Mouse (Mus musculus) kidney, postnatal 0 days (tissue): ENCODE data around the gene Ptpn9. TPM values are rescaled to one million over a fixed set of nuclear protein-coding genes. Genes with fewer than 3 reads are reported as not detected.

Experiments
- ATAC-seq: fragments of 200-750 bp; cut with Nextera tagmentation; replicated peaks from 2 replicates; pipeline ENCODE4 v1.8.0; 2017; ENCODE audit warnings: low read depth, moderate number of reproducible peaks, moderate TSS enrichment, moderate library complexity; ENCODE audit not compliant: low FRiP score
- DNase-seq: peaks from one replicate; pipeline ENCODE4 v3.0.0-alpha.2; 2016; ENCODE audit warnings: low spot score
- H3K27ac ChIP-seq: fragments of 300-500 bp; sonication (generic); 2 replicates; pipeline ENCODE4 v1.5.1; 2014; ENCODE audit warnings: mild to moderate bottlenecking
- H3K27me3 ChIP-seq: fragments of 300-500 bp; sonication (generic); 2 replicates; pipeline ENCODE4 v1.6.1; 2014; ENCODE audit warnings: low read length, mixed read lengths; ENCODE audit not compliant: insufficient read depth
- H3K36me3 ChIP-seq: fragments of 300-500 bp; sonication (generic); 2 replicates; pipeline ENCODE4 v1.6.1; 2014; ENCODE audit warnings: low read length, mixed read lengths; ENCODE audit not compliant: insufficient read depth
- H3K4me1 ChIP-seq: fragments of 300-500 bp; sonication (generic); replicated peaks from 2 replicates; pipeline ENCODE4 v1.6.1; 2014; ENCODE audit warnings: antibody characterized with exemption, low read length, mixed read lengths; ENCODE audit not compliant: insufficient read depth
- H3K4me2 ChIP-seq: fragments of 300-500 bp; sonication (generic); 2 replicates; pipeline ENCODE4 v1.6.1; 2014; ENCODE audit warnings: mild to moderate bottlenecking, low read length, moderate library complexity, mixed read lengths
- H3K4me3 ChIP-seq: fragments of 300-500 bp; sonication (generic); replicated peaks from 2 replicates; pipeline ENCODE4 v1.5.1; 2014; ENCODE audit warnings: low read depth, low read length
- H3K9ac ChIP-seq: fragments of 300-500 bp; sonication (generic); 2 replicates; pipeline ENCODE4 v1.6.1; 2014; ENCODE audit warnings: low read depth, low read length
- H3K9me3 ChIP-seq: fragments of 300-500 bp; sonication (generic); replicated peaks from 2 replicates; pipeline ENCODE4 v1.6.1; 2016; ENCODE audit warnings: low read length, inconsistent platforms, mixed read lengths
- CTCF ChIP-seq: IDR thresholded peaks from 2 replicates; pipeline ENCODE4 v1.5.1; 2016; ENCODE audit warnings: antibody characterized with exemption, low read depth, mild to moderate bottlenecking, moderate library complexity
- WGBS: fragments of 180-500 bp; shearing (Covaris S2); extraction: QIAGEN DNeasy Blood & Tissue Kit; methylation state at CpG from one replicate; pipeline ENCODE4 v1.1.7; 2014; 5-methylcytosine and 5-hydroxymethylcytosine counted together
- polyA plus RNA-seq: library from polyadenylated mRNA; unstranded; fragments of >200 nt; fragmentation: Nextera tagmentation; extraction: Ambion mirVana; gene quantifications from 2 replicates; pipeline ENCODE4 v1.2.1, GENCODE M21; 2015

Ptpn9 gene
- polyA plus RNA-seq, 1 experiment from 2014 or later, result 27.5 TPM

GRCm38 (mm10) chr9:57064164-57064563 lies 69.4 kb downstream of the Ptpn9 start:
- Histone ChIP-seq H3K4me3 (no peak overlapping the region), H3K27ac (no peak overlapping the region), H3K9ac (no peak overlapping the region), H3K4me1 (no peaks in the 10 kb centered on the region), H3K4me2 (no peak overlapping the region), H3K36me3 (peaks cover 14% of the 10 kb centered on the region; the same call in 1 of the 2 replicates), H3K27me3 (no peaks in the 10 kb centered on the region), H3K9me3 (no peaks in the 10 kb centered on the region)
- DNase-seq (no peak), ATAC-seq (no peak)
- TF ChIP-seq CTCF, result no peak
- 98% methylated on average over 2 of the region's 2 CpGs for WGBS

GRCm38 (mm10) chr9:57068266-57068665 lies 73.5 kb downstream of the Ptpn9 start:
- Histone ChIP-seq H3K4me3 (no peak overlapping the region), H3K4me2 (no peak overlapping the region), H3K36me3 (0 out of 2 replicates have a peak, but pooled peaks cover 4% of the 10 kb centered on the region), H3K27ac (no peak overlapping the region), H3K27me3 (no peaks in the 10 kb centered on the region), H3K9ac (no peak overlapping the region), H3K4me1 (peaks cover 5% of the 10 kb centered on the region), H3K9me3 (no peaks in the 10 kb centered on the region)
- TF ChIP-seq CTCF, result no peak
- ATAC-seq, result no peak
- 77% methylated on average over 3 of the region's 3 CpGs for WGBS
- no peak for DNase-seq

GRCm38 (mm10) chr9:57070262-57070661 lies 75.5 kb downstream of the Ptpn9 start:
- DNase-seq (no peak), ATAC-seq (no peak)
- H3K27ac ChIP-seq, result no peak overlapping the region
- H3K4me3 ChIP-seq, result no peak overlapping the region
- H3K4me1 ChIP-seq, result peaks cover 5% of the 10 kb centered on the region
- WGBS, result 48% methylated on average over 1 of the region's 1 CpGs
- H3K9ac ChIP-seq, result no peak overlapping the region
- H3K27me3 ChIP-seq, result no peaks in the 10 kb centered on the region
- no peaks in the 10 kb centered on the region for H3K36me3 ChIP-seq
- no peak for TF ChIP-seq CTCF
- H3K9me3 ChIP-seq, result no peaks in the 10 kb centered on the region
- H3K4me2 ChIP-seq, result no peak overlapping the region

- DNase-seq (no peak), ATAC-seq (no peak)
- H3K4me2 ChIP-seq, result peak overlapping the region; percentile 87
- peak overlapping the region; percentile 54; the same call in 1 of the 2 replicates for H3K27ac ChIP-seq
- whole genome bisulfite sequencing, result 8% methylated on average over 5 of the region's 5 CpGs
- no peaks in the 10 kb centered on the region for H3K27me3 ChIP-seq
- TF ChIP-seq CTCF, result no peak
- peaks cover 5% of the 10 kb centered on the region for H3K4me1 ChIP-seq
- no peaks in the 10 kb centered on the region for H3K36me3 ChIP-seq
- H3K9me3 ChIP-seq, result no peaks in the 10 kb centered on the region
- peak overlapping the region; percentile 87 for H3K4me3 ChIP-seq
- peak overlapping the region; percentile 47; the same call in 1 of the 2 replicates for H3K9ac ChIP-seq
These were observed 76.2 kb downstream of the Ptpn9 start for GRCm38 (mm10) chr9:57070800-57071545.

- H3K9me3 ChIP-seq, result no peaks in the 10 kb centered on the region
- peak within 1 kb of the TSS; percentile 87 for H3K4me2 ChIP-seq
- H3K27ac ChIP-seq, result peak within 1 kb of the TSS; percentile 98
- peak within 1 kb of the TSS; percentile 68 for H3K9ac ChIP-seq
- 0% methylated on average over 34 of the region's 34 CpGs for WGBS
- no peak for TF ChIP-seq CTCF
- peak within 1 kb of the TSS; percentile 87 for H3K4me3 ChIP-seq
- ATAC-seq, result no peak
- DNase-seq, result peak; percentile 92
- H3K27me3 ChIP-seq, result no peaks in the 10 kb centered on the region
- no peaks in the 10 kb centered on the region for H3K36me3 ChIP-seq
- H3K4me1 ChIP-seq, result peaks cover 5% of the 10 kb centered on the region
These were observed 77.2 kb downstream of the Ptpn9 start, which contains the start of gene Sin3a for GRCm38 (mm10) chr9:57071801-57072351. Gene Sin3a (plus strand): TSS chr9:57072040.

- no peak for DNase-seq
- Histone ChIP-seq H3K4me1 (peaks cover 5% of the 10 kb centered on the region), H3K4me3 (peak overlapping the region; percentile 87), H3K4me2 (peak overlapping the region; percentile 87), H3K36me3 (no peaks in the 10 kb centered on the region), H3K9ac (peak overlapping the region; percentile 68), H3K27me3 (no peaks in the 10 kb centered on the region), H3K9me3 (no peaks in the 10 kb centered on the region), H3K27ac (peak overlapping the region; percentile 98)
- ATAC-seq, result no peak
- TF ChIP-seq CTCF, result no peak
- WGBS, result under 1% methylated on average over 40 of the region's 40 CpGs
These were observed 77.8 kb downstream of the Ptpn9 start for GRCm38 (mm10) chr9:57072526-57072988.
